Mouse (Mus musculus): ENCODE measurements around the gene Qpct.

DNA sequence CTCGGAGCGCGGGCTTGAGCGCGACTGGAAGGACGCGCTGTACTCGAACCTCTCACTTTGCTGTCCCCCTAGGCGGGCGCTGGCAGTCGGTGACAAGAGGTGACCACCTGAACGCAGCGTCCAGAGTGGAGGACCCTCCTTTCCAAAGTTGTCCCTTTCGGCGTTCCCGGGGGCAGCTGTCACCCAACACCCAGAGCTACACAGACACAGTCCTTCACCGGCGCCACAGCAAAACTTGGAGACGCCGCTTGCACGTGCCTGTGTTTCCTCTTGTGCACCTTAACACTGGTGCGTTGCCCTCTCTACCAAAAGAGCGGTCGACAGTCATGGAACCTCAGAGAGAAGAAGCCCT lies 30.7 kb upstream of the Qpct start:
- no peak for TF ChIP-seq CTCF (conservative IDR thresholded peaks at IDR 0.05; ENCODE audit: low read length)
- TF ChIP-seq POU5F1 (IDR thresholded peaks at IDR 0.05; ENCODE audit: borderline replicate concordance, low read length), result no peak

Data from E14TG2a.4 (cell line).